Mouse (Mus musculus) ovary, postnatal 14 days (tissue): ENCODE measurements around the gene Ptpdc1.
A peak's percentile ranks its signal among the peaks of the same experiment; 100 is the strongest.

Experiments used
- DNase-seq: peaks from one replicate; pipeline ENCODE4 v3.0.0; 2022; ENCODE audit warnings: low spot score

The Ptpdc1 gene

DNA sequence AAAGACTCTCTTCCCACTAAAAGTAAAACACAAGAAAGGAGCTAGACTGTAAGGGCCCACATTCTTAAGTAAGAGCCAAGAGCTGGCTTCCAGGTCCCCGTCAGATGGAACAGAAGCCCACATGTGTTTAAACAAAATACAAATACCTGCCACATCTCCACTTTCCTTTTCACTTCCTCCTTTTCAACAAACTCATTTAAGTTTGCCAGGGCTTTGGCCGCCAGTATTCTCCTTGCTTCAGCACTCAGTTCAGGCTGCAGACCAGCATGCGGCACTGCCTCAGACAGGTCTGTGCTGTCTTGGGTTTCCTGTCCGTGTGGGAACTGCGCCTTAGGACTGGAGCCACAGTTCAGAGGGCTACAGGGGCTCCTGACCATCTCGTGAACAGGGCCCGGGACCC, 39.7 kb downstream of the Ptpdc1 start:
- no peak for DNase-seq

DNA sequence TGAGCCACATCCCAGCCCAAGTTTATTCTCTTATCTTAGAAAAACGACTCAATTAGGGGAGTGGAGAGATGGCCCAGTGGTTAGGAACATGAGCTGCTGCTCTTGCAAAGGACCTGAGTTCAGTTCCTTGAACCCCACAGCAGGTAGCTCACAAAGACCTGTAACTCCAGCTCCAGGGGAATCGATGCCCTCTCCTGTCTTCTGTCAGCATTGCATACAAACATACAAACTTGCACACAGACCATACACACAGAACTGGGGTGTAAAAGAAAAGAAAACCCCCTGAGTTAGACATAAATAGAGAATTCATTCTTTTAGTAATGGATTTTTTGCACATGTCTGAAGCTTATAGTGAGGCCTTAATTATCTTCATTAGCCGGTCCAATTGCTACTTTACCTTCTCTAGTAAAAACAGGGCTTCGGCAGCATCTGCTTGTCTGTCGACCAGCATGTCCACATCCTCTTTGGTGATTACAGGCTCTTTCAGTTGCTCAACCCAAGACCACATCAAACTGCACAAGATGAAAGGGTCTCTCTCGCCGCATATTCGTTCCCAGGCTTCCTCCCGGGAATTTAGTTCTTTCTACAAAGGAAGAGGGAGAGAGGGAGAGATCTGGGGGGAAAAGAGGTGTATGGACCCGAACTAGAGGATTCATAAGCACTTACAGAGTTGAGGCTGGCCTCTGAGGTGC, 42.6 kb downstream of the Ptpdc1 start:
- DNase-seq = no peak

GRCm38 (mm10) chr13:48578616-48579015, 46.8 kb downstream of the Ptpdc1 start:
- DNase-seq = no peak

DNA sequence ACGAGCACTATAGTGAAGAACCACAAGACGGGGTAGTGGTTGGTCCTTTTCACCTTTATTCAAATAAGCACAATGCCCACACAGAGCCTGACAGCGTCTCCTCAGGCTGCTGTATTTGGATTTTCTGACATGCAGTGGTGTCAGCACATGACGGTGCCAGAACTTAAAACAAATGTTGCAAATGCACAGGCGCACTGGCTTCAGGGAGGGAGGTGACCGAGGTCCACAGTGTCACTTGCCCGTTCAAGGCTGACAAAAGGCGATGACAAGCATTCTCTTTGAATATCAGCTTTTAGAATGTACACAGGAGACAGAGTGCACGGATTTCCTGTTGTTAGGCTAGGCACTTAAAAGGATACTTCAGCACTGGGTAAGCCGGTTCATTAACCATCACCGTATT, 47.6 kb downstream of the Ptpdc1 start:
- DNase-seq = no peak

GRCm38 (mm10) chr13:48577007-48577406, 48.5 kb downstream of the Ptpdc1 start:
- DNase-seq = no peak

- no peak for DNase-seq
Observed at GRCm38 (mm10) chr13:48574718-48575117, 50.7 kb downstream of the Ptpdc1 start.

GRCm38 (mm10) chr13:48573525-48574355, 51.7 kb downstream of the Ptpdc1 start:
- DNase-seq = no peak

GRCm38 (mm10) chr13:48572127-48572526, 53.3 kb downstream of the Ptpdc1 start:
- DNase-seq = peak; percentile 51

DNA sequence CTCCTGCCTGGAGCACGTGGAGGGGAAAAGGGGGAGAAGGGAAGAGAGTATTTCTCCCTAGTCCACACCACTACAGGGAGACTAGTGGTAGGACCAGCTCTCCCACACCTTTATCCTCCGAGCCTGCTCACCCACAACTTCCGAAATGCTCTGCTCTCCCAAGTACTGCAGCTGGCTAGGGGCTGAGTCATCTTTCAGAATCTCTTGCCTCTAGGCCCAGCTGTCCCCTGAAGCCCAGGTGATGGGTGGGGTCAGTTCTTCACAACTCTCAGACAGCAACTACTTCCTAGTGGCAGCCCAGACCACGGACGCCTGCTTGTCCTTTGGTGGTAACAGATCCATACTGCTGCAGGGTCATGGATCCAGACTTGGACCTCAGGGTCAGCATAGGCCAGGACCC, 54.2 kb downstream of the Ptpdc1 start:
- DNase-seq = no peak

GRCm38 (mm10) chr13:48569576-48570132, 55.8 kb downstream of the Ptpdc1 start:
- no peak for DNase-seq

- DNase-seq = no peak
Observed at GRCm38 (mm10) chr13:48567646-48568045, 57.8 kb downstream of the Ptpdc1 start.

- peak; percentile 86 for DNase-seq
Observed at GRCm38 (mm10) chr13:48566116-48566935, 59.1 kb downstream of the Ptpdc1 start.

DNA sequence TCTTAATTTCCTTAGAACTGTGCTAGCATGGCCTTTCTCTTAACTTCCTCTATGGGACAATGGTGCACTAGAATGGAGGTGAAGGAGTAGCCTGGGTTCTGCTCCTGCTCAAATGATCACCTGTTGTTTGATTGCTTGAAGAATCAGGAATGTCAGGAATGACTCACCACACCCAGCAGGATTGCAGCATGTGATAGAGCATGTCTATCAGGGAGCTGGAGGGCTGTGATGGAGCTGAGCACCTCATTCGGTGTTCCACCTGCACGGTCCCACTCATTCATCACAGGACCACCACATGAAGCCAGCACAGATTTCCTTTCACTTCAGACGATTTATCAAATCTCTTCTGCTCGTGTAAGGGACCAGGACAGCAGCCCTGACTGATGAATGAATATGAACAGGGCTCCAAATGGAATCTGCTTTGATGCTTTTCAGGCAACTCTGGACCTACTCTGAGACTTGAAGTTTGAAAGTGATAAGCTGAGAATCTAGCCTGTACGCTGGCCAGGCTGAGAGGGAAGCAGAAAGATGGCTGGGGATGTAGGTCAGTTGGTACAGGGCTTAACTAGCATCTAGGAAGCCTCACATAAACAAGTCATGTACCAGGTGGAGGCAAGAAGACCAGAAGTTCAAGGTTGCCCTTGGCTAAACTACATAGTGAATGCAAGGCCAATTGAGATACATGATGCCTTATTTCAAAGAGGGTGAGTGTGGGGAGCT, 60.4 kb downstream of the Ptpdc1 start:
- DNase-seq = no peak

DNA sequence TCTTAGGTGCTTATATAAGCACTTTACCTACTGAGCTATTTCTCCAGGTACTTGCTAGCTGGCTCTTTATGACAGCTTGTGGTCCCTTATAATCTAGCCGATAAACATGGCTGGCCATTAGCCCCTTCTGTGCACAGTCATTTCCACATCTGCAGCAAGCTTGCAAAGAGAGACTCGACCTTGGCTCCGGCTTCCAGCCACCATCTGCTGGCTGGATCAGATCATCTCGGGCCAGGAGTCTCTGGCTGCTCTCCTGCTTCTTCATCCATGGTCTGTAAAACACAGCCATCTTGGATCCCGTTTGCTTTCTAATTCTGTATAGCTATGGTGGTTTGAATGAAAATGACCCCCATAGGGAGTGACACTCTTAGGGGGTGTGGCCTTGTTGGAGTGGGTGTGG, 63.1 kb downstream of the Ptpdc1 start:
- DNase-seq = no peak

DNA sequence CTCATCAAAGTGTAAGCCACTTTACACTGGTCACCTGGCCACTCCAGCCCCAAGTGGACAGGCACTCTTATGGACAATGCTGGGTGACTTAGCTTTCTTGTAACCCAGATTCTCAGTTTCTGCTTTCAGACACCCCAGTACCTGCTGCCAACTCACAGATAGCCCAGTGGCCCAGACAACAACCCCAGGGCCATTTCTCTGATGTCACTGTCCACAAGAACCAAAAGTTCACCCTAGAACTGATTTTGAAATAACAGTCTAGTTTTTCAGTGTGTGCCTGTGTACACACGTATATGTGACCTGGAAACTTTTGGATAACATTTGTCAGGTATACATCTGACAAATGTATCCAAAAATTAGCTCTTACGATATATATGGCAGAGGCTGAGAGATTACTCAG, 64.0 kb downstream of the Ptpdc1 start:
- DNase-seq = no peak

DNA sequence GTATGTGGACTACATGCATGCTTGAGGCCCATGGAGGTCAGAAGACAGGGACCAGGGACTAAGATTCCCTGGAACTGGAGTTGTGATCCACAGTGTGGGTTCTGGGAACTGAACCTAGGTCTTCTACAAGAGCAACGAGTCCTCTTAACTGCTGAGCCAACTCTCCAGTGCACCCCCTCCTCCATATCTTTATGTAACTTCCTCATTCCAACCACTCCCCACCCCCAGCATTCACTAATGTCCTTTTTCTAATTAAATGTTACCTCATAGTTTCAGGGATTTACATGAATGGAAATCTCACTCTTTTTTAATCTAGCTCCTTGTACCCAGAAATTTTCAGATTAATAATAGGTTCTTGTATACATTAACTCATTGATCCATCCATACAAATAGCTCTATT, 69.5 kb downstream of the Ptpdc1 start:
- no peak for DNase-seq

GRCm38 (mm10) chr13:48554552-48554951, 70.9 kb downstream of the Ptpdc1 start:
- no peak for DNase-seq

DNA sequence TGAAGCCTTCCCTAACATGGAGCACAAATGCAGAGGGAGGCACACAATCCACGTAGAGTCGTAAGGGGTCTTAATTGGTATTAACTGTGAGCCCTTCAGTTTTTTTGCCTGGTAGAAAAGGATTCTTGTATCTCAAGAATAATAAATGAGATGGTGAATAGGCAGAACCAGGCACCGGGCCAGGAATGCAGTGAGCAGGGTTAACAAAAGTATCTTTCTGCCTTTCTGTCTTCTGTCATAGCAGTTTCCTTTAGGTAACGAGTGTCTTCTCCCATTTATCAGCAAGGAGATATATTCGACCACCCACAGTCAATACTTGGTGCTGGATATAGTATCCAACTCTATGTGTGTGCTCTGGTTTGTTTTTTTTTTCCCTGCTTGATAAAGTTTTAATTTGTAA, 72.0 kb downstream of the Ptpdc1 start:
- DNase-seq = no peak

DNA sequence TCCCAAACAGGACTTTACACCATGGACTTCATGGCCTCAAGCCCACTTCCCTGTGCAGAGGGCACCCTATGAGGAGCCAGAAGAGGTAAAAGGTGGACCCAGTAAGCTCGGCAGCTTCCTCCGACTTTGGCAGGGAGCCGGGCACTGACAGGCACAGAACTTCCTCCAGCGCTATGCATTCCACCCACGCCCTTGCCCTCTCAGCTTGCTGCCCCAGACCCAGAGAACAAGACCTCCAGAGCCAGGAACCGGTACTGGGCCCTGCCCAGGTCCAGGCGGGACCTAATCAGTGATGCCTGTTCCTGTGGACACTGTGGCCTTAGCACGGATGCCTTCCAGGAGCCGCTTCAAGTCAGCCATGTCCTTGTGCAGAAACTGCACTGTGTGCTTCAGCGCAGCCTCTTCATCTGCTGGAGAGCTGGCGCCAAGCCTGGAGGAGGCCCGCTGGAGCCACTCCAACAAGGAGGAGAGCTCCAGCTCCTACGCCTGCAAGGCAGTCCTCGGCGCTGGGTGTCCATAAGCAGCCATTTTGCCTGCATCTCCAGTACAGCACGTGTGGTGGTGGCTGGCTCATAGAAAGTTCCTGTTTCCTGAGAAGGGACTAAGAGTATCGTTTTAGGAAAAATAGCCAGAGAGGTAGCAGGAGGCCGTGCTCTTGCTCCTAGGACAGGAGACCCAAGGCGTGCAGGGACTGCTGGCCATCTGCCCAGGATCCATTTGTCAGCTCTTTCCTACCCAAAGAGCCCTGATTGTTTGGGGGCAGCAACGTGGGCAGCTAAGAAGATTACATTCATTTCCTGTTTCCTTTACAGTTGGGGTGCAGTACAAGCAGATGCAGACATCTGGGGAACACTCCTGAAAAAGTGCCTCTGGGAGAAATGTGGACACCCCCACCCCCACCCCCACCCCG, 73.0 kb downstream of the Ptpdc1 start:
- peak; percentile 95 for DNase-seq

GRCm38 (mm10) chr13:48548296-48548695, 77.2 kb downstream of the Ptpdc1 start:
- DNase-seq = no peak

DNA sequence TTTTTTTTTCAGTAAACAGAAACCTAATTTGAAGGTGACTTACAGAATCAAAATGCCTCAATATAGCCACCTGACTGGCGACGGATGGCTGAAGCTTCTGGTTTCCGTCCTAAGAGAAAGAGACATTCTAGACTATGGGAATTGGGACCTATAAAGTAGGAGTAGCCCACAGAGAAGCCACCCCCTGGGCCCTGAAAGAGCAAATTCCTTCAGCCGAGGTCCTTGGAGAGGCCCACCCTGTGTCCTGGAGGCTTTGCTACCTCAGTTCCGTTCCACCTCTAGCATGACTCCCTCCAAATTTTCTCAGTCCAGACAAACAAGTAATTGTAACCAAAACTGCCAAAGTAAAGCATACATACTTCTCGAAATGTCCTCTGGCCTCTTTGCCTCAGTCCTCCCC, 77.8 kb downstream of the Ptpdc1 start:
- DNase-seq = no peak
